Mouse (Mus musculus): ENCODE data around the gene Pigc. TPM values are rescaled to one million over a fixed set of nuclear protein-coding genes. Genes with fewer than 3 reads are reported as not detected.

Gene Pigc
- total and polyA plus RNA-seq, 3 experiments = 0.93 to 26.1 (median 17.7) TPM

GRCm38 (mm10) chr1:161925281-161925805, 43.6 kb upstream of the Pigc start:
- peaks cover 10% of the 10 kb centered on the region; the same call in 1 of the 2 replicates for H3K4me1 ChIP-seq (ENCODE audit: insufficient read depth, low read depth, low read length)
- no peaks in the 10 kb centered on the region for H3K9me3 ChIP-seq (replicated peaks)
- TF ChIP-seq POLR2AphosphoS5 (IDR thresholded peaks at IDR 0.05; ENCODE audit: insufficient replicate concordance, low read depth, low read length) (no peak), GATA2 (IDR thresholded peaks at IDR 0.05; ENCODE audit: borderline replicate concordance, low read depth, low read length) (no peak), TAL1 (conservative IDR thresholded peaks at IDR 0.05; ENCODE audit: low read depth, low read length) (no peak), CTCF (IDR thresholded peaks at IDR 0.05; ENCODE audit: low read depth, low read length) (no peak)
- no peaks in the 10 kb centered on the region for H3K36me3 ChIP-seq (replicated peaks)
- peaks cover 2% of the 10 kb centered on the region; the same call in 1 of the 2 replicates for H3K27me3 ChIP-seq (ENCODE audit: insufficient read depth, low read length)
- ATAC-seq (ENCODE audit: extremely low read depth, insufficient number of reproducible peaks, low FRiP score, poor library complexity, severe bottlenecking) (no peak), DNase-seq (ENCODE audit: low spot score) (no peak)
- no peak overlapping the region for H3K4me3 ChIP-seq (ENCODE audit: low read depth, low read length)

- Histone ChIP-seq H3K36me3 (replicated peaks) (no peaks in the 10 kb centered on the region), H3K9me3 (replicated peaks) (no peaks in the 10 kb centered on the region), H3K4me3 (ENCODE audit: low read depth, low read length) (no peak overlapping the region), H3K27me3 (ENCODE audit: insufficient read depth, low read length) (peaks cover 3% of the 10 kb centered on the region; the same call in 1 of the 2 replicates), H3K4me1 (ENCODE audit: insufficient read depth, low read depth, low read length) (no peaks in the 10 kb centered on the region)
- ATAC-seq (ENCODE audit: extremely low read depth, insufficient number of reproducible peaks, low FRiP score, poor library complexity, severe bottlenecking) (no peak), DNase-seq (ENCODE audit: low spot score) (no peak)
- TF ChIP-seq GATA1 (IDR thresholded peaks at IDR 0.05; ENCODE audit: borderline replicate concordance, low read length) (no peak), GATA2 (IDR thresholded peaks at IDR 0.05; ENCODE audit: borderline replicate concordance, low read depth, low read length) (no peak), POLR2AphosphoS5 (IDR thresholded peaks at IDR 0.05; ENCODE audit: insufficient replicate concordance, low read depth, low read length) (no peak), CTCF (IDR thresholded peaks at IDR 0.05; ENCODE audit: low read depth, low read length) (no peak), TAL1 (conservative IDR thresholded peaks at IDR 0.05; ENCODE audit: low read depth, low read length) (no peak)
These were observed 41.0 kb upstream of the Pigc start for GRCm38 (mm10) chr1:161927976-161928375.

DNA sequence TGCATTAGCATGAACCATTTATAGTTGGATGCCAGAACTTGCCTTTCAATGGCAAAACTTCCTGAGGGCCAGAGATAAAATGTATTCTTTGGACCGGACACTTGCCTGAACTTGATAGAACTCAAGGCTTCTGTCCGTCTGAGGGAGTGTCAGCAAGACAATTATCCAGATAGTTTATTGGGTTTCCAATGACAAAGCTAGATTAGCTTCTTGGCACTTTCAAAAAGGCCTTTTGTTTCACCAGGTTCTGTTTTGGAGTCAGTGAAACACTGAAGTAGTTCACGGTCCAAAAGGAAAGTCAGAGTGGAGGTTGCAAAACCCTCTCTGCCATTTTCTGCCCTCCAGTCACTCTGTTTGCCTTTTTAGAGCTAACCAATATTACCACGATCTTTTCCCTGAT, 37.7 kb upstream of the Pigc start:
- H3K36me3 ChIP-seq (replicated peaks) = no peaks in the 10 kb centered on the region
- DNase-seq (ENCODE audit: low spot score) (no peak), ATAC-seq (ENCODE audit: extremely low read depth, insufficient number of reproducible peaks, low FRiP score, poor library complexity, severe bottlenecking) (no peak)
- H3K9me3 ChIP-seq (replicated peaks) = no peaks in the 10 kb centered on the region
- no peak for TF ChIP-seq CTCF (IDR thresholded peaks at IDR 0.05; ENCODE audit: low read depth, low read length)
- no peak for TF ChIP-seq POLR2AphosphoS5 (IDR thresholded peaks at IDR 0.05; ENCODE audit: insufficient replicate concordance, low read depth, low read length)
- no peak for TF ChIP-seq TAL1 (conservative IDR thresholded peaks at IDR 0.05; ENCODE audit: low read depth, low read length)
- TF ChIP-seq GATA1 (IDR thresholded peaks at IDR 0.05; ENCODE audit: borderline replicate concordance, low read length) = no peak
- no peak for TF ChIP-seq GATA2 (IDR thresholded peaks at IDR 0.05; ENCODE audit: borderline replicate concordance, low read depth, low read length)
- no peak overlapping the region for H3K4me3 ChIP-seq (ENCODE audit: low read depth, low read length)
- no peaks in the 10 kb centered on the region for H3K4me1 ChIP-seq (ENCODE audit: insufficient read depth, low read depth, low read length)
- peaks cover 3% of the 10 kb centered on the region; the same call in 1 of the 2 replicates for H3K27me3 ChIP-seq (ENCODE audit: insufficient read depth, low read length)

DNA sequence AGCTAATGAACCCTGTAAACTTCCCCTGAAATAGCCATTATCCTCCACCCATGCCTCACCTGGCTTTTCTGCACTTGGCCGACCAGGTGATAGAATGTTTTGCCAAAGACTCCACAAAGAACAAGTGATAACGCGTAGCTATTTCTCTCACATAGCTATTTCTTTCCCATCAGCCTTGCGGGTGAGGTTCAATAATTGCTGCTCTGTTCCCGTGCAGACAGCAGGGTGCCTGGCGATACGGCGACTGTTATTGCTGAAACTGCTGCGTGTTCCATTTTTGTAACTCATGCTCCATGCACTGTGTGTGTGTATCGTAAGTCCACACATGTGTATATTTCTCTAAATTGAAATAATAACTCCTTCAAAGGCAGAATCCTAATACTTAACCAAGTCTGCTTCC, 37.2 kb upstream of the Pigc start:
- ATAC-seq (ENCODE audit: extremely low read depth, insufficient number of reproducible peaks, low FRiP score, poor library complexity, severe bottlenecking) (no peak), DNase-seq (ENCODE audit: low spot score) (no peak)
- Histone ChIP-seq H3K36me3 (replicated peaks) (no peaks in the 10 kb centered on the region), H3K9me3 (replicated peaks) (no peaks in the 10 kb centered on the region), H3K27me3 (ENCODE audit: insufficient read depth, low read length) (peaks cover 3% of the 10 kb centered on the region; the same call in 1 of the 2 replicates), H3K4me1 (ENCODE audit: insufficient read depth, low read depth, low read length) (no peaks in the 10 kb centered on the region), H3K4me3 (ENCODE audit: low read depth, low read length) (no peak overlapping the region)
- TF ChIP-seq GATA2 (IDR thresholded peaks at IDR 0.05; ENCODE audit: borderline replicate concordance, low read depth, low read length) = no peak
- no peak for TF ChIP-seq POLR2AphosphoS5 (IDR thresholded peaks at IDR 0.05; ENCODE audit: insufficient replicate concordance, low read depth, low read length)
- TF ChIP-seq GATA1 (IDR thresholded peaks at IDR 0.05; ENCODE audit: borderline replicate concordance, low read length) = no peak
- no peak for TF ChIP-seq TAL1 (conservative IDR thresholded peaks at IDR 0.05; ENCODE audit: low read depth, low read length)
- no peak for TF ChIP-seq CTCF (IDR thresholded peaks at IDR 0.05; ENCODE audit: low read depth, low read length)

DNA sequence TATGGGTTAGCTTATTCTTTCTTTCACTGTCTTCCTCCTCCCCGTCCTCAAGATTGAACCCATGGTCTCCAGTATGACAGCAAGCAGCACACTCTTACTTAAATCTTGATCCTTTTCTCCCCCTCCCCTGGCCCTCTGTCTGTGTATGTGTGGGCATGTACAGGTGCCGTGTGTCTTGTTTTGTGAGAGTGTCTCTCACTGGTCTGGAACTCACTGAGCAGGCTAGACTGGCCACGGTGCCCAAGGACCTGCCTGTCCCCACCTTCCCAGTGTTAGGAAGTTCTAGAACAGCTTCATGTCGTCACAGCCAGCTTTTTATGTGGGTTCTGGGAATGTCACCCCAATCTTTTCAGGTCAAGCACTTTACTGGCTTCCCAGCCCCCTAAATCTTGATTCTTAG, 36.7 kb upstream of the Pigc start:
- Histone ChIP-seq H3K9me3 (replicated peaks) (no peaks in the 10 kb centered on the region), H3K27me3 (ENCODE audit: insufficient read depth, low read length) (peaks cover 3% of the 10 kb centered on the region; the same call in 1 of the 2 replicates), H3K4me1 (ENCODE audit: insufficient read depth, low read depth, low read length) (no peaks in the 10 kb centered on the region), H3K4me3 (ENCODE audit: low read depth, low read length) (no peak overlapping the region), H3K36me3 (replicated peaks) (no peaks in the 10 kb centered on the region)
- ATAC-seq (ENCODE audit: extremely low read depth, insufficient number of reproducible peaks, low FRiP score, poor library complexity, severe bottlenecking) (no peak), DNase-seq (ENCODE audit: low spot score) (no peak)
- TF ChIP-seq CTCF (IDR thresholded peaks at IDR 0.05; ENCODE audit: low read depth, low read length) (no peak), GATA2 (IDR thresholded peaks at IDR 0.05; ENCODE audit: borderline replicate concordance, low read depth, low read length) (no peak), TAL1 (conservative IDR thresholded peaks at IDR 0.05; ENCODE audit: low read depth, low read length) (no peak), POLR2AphosphoS5 (IDR thresholded peaks at IDR 0.05; ENCODE audit: insufficient replicate concordance, low read depth, low read length) (no peak)

DNA sequence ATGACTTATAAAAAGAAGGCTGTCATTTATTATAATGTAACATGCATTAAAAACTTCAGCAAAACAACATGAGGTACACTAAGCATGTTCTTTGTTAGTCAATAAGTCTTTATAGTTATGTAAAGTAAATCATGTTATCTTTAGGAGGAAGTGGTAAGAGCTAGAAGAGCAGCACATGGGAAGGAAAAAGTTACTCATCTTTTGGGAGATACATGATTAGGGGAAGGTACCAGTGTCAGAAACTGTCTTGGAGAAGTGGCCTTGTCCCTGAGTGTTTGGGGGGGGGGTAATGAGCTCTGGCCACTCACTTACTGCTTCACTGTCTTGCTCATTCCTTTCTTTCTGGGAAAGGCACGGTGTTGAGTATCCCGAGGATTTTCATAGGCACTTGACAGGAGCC, 26.9 kb upstream of the Pigc start:
- TF ChIP-seq CTCF (IDR thresholded peaks at IDR 0.05; ENCODE audit: low read depth, low read length) = no peak
- no peak for TF ChIP-seq POLR2AphosphoS5 (IDR thresholded peaks at IDR 0.05; ENCODE audit: insufficient replicate concordance, low read depth, low read length)
- TF ChIP-seq TAL1 (conservative IDR thresholded peaks at IDR 0.05; ENCODE audit: low read depth, low read length) = no peak
- TF ChIP-seq GATA1 (IDR thresholded peaks at IDR 0.05; ENCODE audit: borderline replicate concordance, low read length) = no peak
- no peak for TF ChIP-seq GATA2 (IDR thresholded peaks at IDR 0.05; ENCODE audit: borderline replicate concordance, low read depth, low read length)
- DNase-seq (ENCODE audit: low spot score) = no peak
- Histone ChIP-seq H3K4me3 (ENCODE audit: low read depth, low read length) (no peak overlapping the region), H3K9me3 (replicated peaks) (no peaks in the 10 kb centered on the region), H3K4me1 (ENCODE audit: insufficient read depth, low read depth, low read length) (no peaks in the 10 kb centered on the region), H3K27me3 (ENCODE audit: insufficient read depth, low read length) (peaks cover 3% of the 10 kb centered on the region), H3K36me3 (replicated peaks) (no peaks in the 10 kb centered on the region)
- no peak for ATAC-seq (ENCODE audit: extremely low read depth, insufficient number of reproducible peaks, low FRiP score, poor library complexity, severe bottlenecking)

Data from G1E (cell line).